Mouse (Mus musculus): Measurements from ENCODE around the gene Hspb8. TPM values are rescaled to one million over a fixed set of nuclear protein-coding genes. Genes with fewer than 3 reads are reported as not detected.

Gene Hspb8
- 3.7 and 4.2 TPM in 2 replicates for polyA plus RNA-seq (2015; fragmentation: Nextera tagmentation; extraction: Ambion mirVana)

DNA sequence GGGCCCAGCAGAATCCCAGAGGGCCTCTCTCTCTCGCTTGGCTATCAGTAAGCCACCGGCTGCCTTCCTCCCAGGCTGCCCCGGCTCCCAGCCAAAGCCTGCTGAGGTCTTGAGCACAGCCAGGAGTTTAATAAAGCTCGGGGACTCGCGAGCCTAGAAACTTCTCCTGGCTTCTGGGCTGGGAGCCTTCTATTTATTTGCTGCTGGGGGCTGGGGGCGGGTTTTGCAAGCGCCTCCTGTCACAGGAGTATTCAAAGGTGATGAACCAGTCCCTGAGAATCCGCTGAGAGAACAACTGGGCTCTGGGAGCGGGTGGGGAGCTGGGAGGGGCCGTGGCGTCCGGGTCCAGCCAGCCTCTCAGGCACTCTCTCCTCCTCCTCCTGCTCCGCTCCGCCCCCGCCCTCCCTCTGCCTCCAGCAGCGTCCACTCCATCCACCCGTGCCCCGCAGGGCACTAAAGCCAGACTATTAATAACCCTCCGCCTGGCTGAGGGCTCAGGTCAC lies at the start of gene Hspb8:
Hspb8 (minus strand) TSS at position 166 of the 503 bp plus-strand sequence.
- peak within 1 kb of the TSS; percentile 19; the same call in 1 of the 2 replicates for H3K27ac ChIP-seq (ENCODE audit: low read length)

DNA sequence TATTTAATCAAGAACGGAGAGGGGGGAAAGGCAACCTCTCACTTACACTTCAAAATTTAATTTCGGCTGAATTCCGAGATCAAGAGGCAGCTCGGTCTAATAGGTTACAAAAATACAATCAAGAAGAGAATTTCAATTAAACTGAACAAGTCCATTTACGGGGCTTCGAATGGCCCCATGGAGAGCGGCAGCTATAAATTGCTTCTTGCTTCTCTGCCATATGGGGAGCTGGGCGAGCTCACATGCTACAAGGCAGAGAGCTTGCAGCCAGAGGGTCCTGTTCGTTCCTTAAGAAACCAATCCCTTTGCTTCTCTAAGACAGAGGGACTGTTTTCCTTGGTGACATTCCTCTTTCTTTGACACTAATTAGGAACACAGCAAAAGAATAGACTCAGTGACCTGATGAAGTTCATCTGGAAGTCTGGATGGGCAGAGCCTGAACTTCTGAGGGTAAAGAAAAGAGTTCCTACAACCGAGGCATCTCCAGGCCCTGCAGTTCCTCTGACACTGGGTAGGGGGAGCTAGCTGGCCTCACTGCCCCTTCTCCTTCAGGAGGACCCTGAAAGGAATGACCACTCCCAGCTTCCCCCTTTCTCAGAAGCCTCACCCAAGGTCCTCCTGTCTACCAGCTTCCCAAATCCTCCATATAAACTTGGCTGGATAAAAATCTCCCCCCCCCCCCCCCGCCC lies 38.8 kb upstream of the Hspb8 start:
- no peak for ATAC-seq
- H3K4me1 ChIP-seq (ENCODE audit: control insufficient read depth, insufficient read depth, low read length), result peaks cover 10% of the 10 kb centered on the region
- peaks cover 15% of the 10 kb centered on the region; the same call in 1 of the 2 replicates for H3K9me3 ChIP-seq (replicated peaks; ENCODE audit: control insufficient read depth, low read length, poor library complexity, severe bottlenecking)
- H3K27ac ChIP-seq (ENCODE audit: low read length), result no peak overlapping the region
- no peak overlapping the region for H3K4me3 ChIP-seq (ENCODE audit: low read depth, low read length)
- no peak overlapping the region for H3K9ac ChIP-seq (ENCODE audit: low read depth, low read length)
- no peaks in the 10 kb centered on the region for H3K27me3 ChIP-seq (ENCODE audit: control insufficient read depth, insufficient read depth, low read depth, low read length)
- H3K4me2 ChIP-seq (ENCODE audit: low read length), result no peak overlapping the region
- H3K36me3 ChIP-seq (ENCODE audit: control insufficient read depth, insufficient read depth, low read length), result peaks cover 26% of the 10 kb centered on the region
- WGBS, result 35% methylated on average over 11 of the region's 11 CpGs

More for the DNA sequence above, at the start of gene Hspb8:
- no peak for ATAC-seq
- Histone ChIP-seq H3K9ac (ENCODE audit: low read depth, low read length) (peak within 1 kb of the TSS; percentile 15; the same call in 1 of the 2 replicates), H3K4me3 (ENCODE audit: low read depth, low read length) (peak within 1 kb of the TSS; percentile 16; the same call in 1 of the 2 replicates), H3K36me3 (ENCODE audit: control insufficient read depth, insufficient read depth, low read length) (no peaks in the 10 kb centered on the region), H3K4me2 (ENCODE audit: low read length) (peak within 1 kb of the TSS; percentile 48), H3K27me3 (ENCODE audit: control insufficient read depth, insufficient read depth, low read depth, low read length) (no peaks in the 10 kb centered on the region; the same call in 1 of the 2 replicates), H3K9me3 (replicated peaks; ENCODE audit: control insufficient read depth, low read length, poor library complexity, severe bottlenecking) (no peaks in the 10 kb centered on the region), H3K4me1 (ENCODE audit: control insufficient read depth, insufficient read depth, low read length) (peaks cover 10% of the 10 kb centered on the region)
- WGBS, result under 1% methylated on average over 18 of the region's 20 CpGs

DNA sequence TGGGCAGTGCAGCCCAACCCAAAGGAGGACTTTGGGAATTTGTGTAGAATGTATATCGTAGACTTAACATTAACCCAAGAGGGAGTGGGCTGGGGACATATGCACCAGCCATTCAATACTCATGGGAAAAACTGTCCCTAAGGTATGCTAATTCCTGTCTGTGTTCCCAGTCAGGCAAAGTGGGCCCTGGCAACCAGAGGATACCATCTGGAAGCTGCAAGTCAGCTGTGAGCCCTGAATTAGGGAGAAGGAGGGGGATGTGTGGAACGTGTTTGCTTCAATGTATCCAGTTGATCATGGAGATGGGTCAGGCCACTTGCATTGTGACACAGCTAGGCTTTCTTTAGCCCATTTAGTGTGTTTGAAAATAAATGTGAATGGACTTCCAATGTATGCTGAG lies 37.3 kb upstream of the Hspb8 start:
- Histone ChIP-seq H3K9me3 (replicated peaks; ENCODE audit: control insufficient read depth, low read length, poor library complexity, severe bottlenecking) (peaks cover 2% of the 10 kb centered on the region; the same call in 1 of the 2 replicates), H3K4me1 (ENCODE audit: control insufficient read depth, insufficient read depth, low read length) (peaks cover 10% of the 10 kb centered on the region), H3K4me2 (ENCODE audit: low read length) (no peak overlapping the region), H3K27me3 (ENCODE audit: control insufficient read depth, insufficient read depth, low read depth, low read length) (no peaks in the 10 kb centered on the region), H3K9ac (ENCODE audit: low read depth, low read length) (no peak overlapping the region), H3K36me3 (ENCODE audit: control insufficient read depth, insufficient read depth, low read length) (peaks cover 11% of the 10 kb centered on the region), H3K27ac (ENCODE audit: low read length) (no peak overlapping the region), H3K4me3 (ENCODE audit: low read depth, low read length) (no peak overlapping the region)
- ATAC-seq, result no peak
- 50% methylated on average over 2 of the region's 2 CpGs for WGBS

DNA sequence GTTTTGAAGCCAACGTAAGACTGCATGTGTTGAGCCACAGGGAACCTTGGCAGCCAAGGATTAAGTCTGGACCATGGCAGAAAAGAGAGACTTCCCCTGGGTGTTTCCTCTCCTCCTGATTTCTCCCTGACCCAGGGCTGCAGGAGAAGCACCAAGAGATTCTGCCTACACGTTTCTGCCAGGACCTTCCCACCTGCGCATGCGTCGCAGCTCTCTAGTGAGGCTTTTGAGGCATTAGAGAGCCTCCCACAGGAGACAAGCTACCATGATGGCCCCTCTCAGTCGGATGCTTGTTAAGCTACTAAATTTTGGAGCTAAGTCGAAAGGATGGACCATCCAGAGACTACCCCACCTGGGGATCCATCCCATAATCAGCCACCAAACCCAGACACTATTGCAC lies 35.1 kb upstream of the Hspb8 start:
- Histone ChIP-seq H3K27me3 (ENCODE audit: control insufficient read depth, insufficient read depth, low read depth, low read length) (no peaks in the 10 kb centered on the region), H3K4me1 (ENCODE audit: control insufficient read depth, insufficient read depth, low read length) (peaks cover 14% of the 10 kb centered on the region), H3K27ac (ENCODE audit: low read length) (no peak overlapping the region), H3K36me3 (ENCODE audit: control insufficient read depth, insufficient read depth, low read length) (0 out of 2 replicates have a peak, but pooled peaks cover 2% of the 10 kb centered on the region), H3K9ac (ENCODE audit: low read depth, low read length) (no peak overlapping the region), H3K4me2 (ENCODE audit: low read length) (no peak overlapping the region), H3K4me3 (ENCODE audit: low read depth, low read length) (no peak overlapping the region), H3K9me3 (replicated peaks; ENCODE audit: control insufficient read depth, low read length, poor library complexity, severe bottlenecking) (no peaks in the 10 kb centered on the region)
- WGBS, result 72% methylated on average over 7 of the region's 7 CpGs
- no peak for ATAC-seq

DNA sequence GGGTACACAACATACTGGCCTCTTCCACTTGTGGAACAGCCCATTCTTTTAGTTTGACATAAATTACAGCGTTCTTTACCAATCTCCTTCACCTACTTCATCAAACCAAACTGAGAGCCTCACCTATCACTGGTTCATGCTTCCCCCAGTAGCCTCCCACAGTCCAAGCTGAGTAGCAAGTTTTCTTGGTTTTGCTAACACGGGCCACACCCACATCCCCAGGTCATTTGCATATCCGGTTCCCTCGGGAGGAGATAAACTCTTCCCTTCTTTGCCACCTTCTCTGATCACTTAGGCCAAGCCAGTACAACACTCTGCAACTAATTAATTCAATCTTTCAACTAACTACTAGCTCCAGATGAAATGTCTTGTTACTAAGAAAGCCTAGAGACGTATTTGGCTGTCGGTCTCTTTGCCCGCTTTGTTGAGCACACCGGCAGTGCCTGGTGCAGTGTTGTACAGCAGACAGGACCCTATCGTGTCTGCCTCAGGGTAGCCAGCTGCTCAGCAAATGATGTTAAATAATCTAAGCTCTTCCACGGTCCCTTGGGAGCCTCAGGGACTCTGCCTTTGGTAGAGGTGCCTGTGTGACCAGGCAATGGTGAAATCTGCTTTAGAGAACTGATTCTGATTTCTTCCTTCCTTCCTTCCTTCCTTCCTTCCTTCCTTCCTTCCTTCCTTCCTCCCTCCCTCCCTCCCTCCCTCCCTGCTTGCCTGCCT lies 34.3 kb upstream of the Hspb8 start:
- Histone ChIP-seq H3K36me3 (ENCODE audit: control insufficient read depth, insufficient read depth, low read length) (peaks cover 3% of the 10 kb centered on the region; the same call in 1 of the 2 replicates), H3K4me3 (ENCODE audit: low read depth, low read length) (no peak overlapping the region), H3K9ac (ENCODE audit: low read depth, low read length) (no peak overlapping the region), H3K4me1 (ENCODE audit: control insufficient read depth, insufficient read depth, low read length) (peaks cover 14% of the 10 kb centered on the region), H3K27me3 (ENCODE audit: control insufficient read depth, insufficient read depth, low read depth, low read length) (no peaks in the 10 kb centered on the region), H3K27ac (ENCODE audit: low read length) (no peak overlapping the region), H3K4me2 (ENCODE audit: low read length) (no peak overlapping the region), H3K9me3 (replicated peaks; ENCODE audit: control insufficient read depth, low read length, poor library complexity, severe bottlenecking) (no peaks in the 10 kb centered on the region)
- 33% methylated on average over 10 of the region's 10 CpGs for WGBS
- no peak for ATAC-seq

DNA sequence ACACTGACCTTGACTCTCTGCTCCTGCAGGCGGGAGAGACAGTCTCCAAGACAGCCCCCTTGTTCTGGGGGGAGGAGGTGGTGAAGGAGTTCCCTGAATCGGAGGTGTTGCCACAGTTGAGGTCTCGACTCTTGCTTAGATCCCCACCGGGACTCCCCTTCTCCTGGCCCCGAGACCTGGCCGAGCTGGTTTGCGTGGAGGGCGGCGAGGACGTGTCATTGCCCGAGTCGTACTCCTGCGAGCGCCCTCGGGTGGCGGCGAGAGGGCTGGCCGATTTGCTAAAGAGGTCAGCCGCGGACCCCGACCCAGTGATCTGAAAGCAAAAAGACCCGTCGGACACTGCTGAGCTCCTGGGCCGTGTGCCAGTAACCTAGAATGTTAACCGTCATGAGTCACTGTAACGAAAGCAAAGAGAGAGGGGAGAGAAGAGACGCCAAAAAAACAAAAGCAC lies 30.8 kb upstream of the Hspb8 start:
- H3K4me1 ChIP-seq (ENCODE audit: control insufficient read depth, insufficient read depth, low read length), result peaks cover 3% of the 10 kb centered on the region; the same call in 1 of the 2 replicates
- 7% methylated on average over 27 of the region's 27 CpGs for WGBS
- H3K36me3 ChIP-seq (ENCODE audit: control insufficient read depth, insufficient read depth, low read length), result peaks cover 13% of the 10 kb centered on the region
- no peak overlapping the region for H3K9ac ChIP-seq (ENCODE audit: low read depth, low read length)
- H3K27ac ChIP-seq (ENCODE audit: low read length), result no peak overlapping the region
- no peaks in the 10 kb centered on the region for H3K9me3 ChIP-seq (replicated peaks; ENCODE audit: control insufficient read depth, low read length, poor library complexity, severe bottlenecking)
- no peak for ATAC-seq
- H3K4me2 ChIP-seq (ENCODE audit: low read length), result peak overlapping the region; percentile 37
- H3K4me3 ChIP-seq (ENCODE audit: low read depth, low read length), result no peak overlapping the region
- no peaks in the 10 kb centered on the region for H3K27me3 ChIP-seq (ENCODE audit: control insufficient read depth, insufficient read depth, low read depth, low read length)

DNA sequence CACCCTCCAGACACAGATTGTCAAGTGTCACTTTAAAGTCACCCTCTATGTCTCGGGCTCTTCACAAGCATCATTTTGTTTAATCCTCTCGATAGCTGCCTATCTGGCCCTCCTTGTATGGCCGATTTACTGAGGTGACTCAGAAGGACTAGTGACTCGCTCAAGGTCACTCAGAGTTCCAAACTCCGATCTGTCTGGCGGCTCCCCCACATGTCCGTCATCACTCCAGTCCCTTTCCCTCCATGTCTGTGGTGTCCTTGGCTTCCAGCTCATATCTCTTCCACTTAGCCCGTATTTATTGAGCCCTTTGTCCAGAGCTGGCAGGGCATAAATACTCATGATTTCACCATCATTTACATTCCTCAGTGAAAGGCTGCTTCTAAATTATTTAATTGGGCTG lies 28.2 kb upstream of the Hspb8 start:
- no peaks in the 10 kb centered on the region for H3K9me3 ChIP-seq (replicated peaks; ENCODE audit: control insufficient read depth, low read length, poor library complexity, severe bottlenecking)
- H3K36me3 ChIP-seq (ENCODE audit: control insufficient read depth, insufficient read depth, low read length), result peaks cover 16% of the 10 kb centered on the region
- ATAC-seq, result no peak
- no peak overlapping the region for H3K4me2 ChIP-seq (ENCODE audit: low read length)
- no peak overlapping the region for H3K4me3 ChIP-seq (ENCODE audit: low read depth, low read length)
- H3K9ac ChIP-seq (ENCODE audit: low read depth, low read length), result no peak overlapping the region
- peaks cover 3% of the 10 kb centered on the region; the same call in 1 of the 2 replicates for H3K4me1 ChIP-seq (ENCODE audit: control insufficient read depth, insufficient read depth, low read length)
- WGBS, result 87% methylated on average over 8 of the region's 8 CpGs
- no peak overlapping the region for H3K27ac ChIP-seq (ENCODE audit: low read length)
- no peaks in the 10 kb centered on the region for H3K27me3 ChIP-seq (ENCODE audit: control insufficient read depth, insufficient read depth, low read depth, low read length)

DNA sequence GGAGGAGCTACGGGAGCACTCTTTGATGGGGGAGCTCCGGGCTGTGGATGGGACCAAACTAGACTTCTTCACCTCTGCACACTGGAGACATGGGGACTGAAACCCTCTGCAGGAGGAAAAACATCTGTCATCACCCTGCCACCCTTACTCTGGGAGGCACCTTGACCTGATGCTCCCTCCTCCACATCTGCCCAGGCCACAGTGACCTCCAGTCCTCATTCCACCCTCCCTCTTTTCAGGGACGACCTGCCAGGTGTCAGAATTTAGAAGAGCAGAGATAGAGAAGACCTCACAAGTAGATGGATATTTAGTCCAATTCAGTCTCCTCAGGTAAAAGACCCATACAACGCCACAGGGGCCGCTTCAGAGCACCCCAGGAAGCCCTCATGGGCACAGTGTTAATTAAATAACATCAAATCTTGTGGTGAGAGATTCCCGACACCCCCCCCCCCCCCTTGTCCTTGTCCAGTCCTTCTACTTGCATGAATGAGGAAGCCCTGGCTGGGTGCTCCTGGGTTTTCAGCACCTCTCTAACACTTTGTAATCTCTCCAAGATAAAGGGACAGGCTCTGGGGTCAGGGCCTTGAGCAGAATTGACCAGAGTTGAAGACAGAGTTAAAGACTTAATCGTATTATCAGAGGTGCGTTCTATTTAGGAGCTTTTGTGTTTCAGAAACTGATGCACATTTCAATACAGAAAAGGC lies 27.0 kb upstream of the Hspb8 start:
- H3K4me2 ChIP-seq (ENCODE audit: low read length), result no peak overlapping the region
- H3K9ac ChIP-seq (ENCODE audit: low read depth, low read length), result no peak overlapping the region
- H3K9me3 ChIP-seq (replicated peaks; ENCODE audit: control insufficient read depth, low read length, poor library complexity, severe bottlenecking), result no peaks in the 10 kb centered on the region
- H3K4me1 ChIP-seq (ENCODE audit: control insufficient read depth, insufficient read depth, low read length), result peaks cover 3% of the 10 kb centered on the region; the same call in 1 of the 2 replicates
- peaks cover 18% of the 10 kb centered on the region for H3K36me3 ChIP-seq (ENCODE audit: control insufficient read depth, insufficient read depth, low read length)
- no peak overlapping the region for H3K4me3 ChIP-seq (ENCODE audit: low read depth, low read length)
- WGBS, result 66% methylated on average over 8 of the region's 8 CpGs
- H3K27ac ChIP-seq (ENCODE audit: low read length), result no peak overlapping the region
- no peak for ATAC-seq
- no peaks in the 10 kb centered on the region for H3K27me3 ChIP-seq (ENCODE audit: control insufficient read depth, insufficient read depth, low read depth, low read length)

All from midbrain, embryonic 16.5 days (tissue).